Mouse (Mus musculus): ENCODE data around the gene Olfr1351.
"Not testable (repeated sequence)": the region's sequence is repeated elsewhere in the genome, so short reads cannot be mapped to it uniquely, and the experiment has no call there.

Gene Olfr1351

DNA sequence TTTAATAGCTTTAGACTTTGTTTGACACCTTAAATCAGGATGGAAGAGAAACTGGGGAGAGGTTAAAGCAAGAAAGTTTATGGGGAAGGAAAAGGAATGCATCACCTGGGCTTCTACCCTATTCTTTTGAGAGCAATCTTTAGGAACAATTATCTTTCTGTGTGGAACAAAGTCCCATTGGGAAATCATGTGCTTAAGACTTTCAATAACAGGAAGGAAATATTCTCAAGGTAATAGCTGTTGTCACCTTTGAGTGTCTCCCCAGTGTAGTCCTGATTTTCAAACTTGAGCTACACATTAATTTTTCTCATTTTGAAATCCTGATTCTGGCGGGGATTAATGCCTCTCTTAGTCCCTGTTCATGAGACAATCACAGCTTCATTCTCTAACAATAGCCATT lies at the start of gene Olfr1351:
TSS of gene Olfr1351 (plus strand) at position 301 of the 400 bp plus-strand sequence.
- DNase-seq: no peak

GRCm38 (mm10) chr10:78963009-78963408 lies 49.3 kb upstream of the Olfr1351 start, which contains the start of gene Olfr1353:
Gene Olfr1353, plus strand, starts transcription at chr10:78963309.
- not testable (repeated sequence) for DNase-seq

DNA sequence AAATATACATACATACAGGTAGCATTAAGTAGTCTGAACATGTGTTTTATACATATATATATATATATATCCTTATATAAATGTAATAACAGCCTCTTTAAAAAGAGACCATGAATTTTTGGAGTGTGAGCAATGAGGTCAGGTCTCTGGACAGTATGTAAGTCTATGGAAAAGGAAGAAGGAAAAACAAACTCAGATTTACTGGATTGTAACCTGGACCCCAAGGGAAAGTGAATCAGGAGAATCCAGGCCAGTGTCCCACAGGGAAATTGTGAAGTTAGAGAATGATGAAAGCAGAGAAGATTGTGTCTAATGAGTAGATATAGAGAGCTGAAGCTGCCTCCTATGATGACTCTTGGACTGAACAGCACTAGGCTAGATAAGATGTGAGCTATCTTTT lies 31.5 kb upstream of the Olfr1351 start, which contains the start of gene Olfr1352:
TSS of gene Olfr1352 (plus strand) at position 301 of the 400 bp plus-strand sequence.
- no peak for DNase-seq

- DNase-seq: no peak
These were observed 16.2 kb downstream of the Olfr1351 start, which contains the start of gene Olfr57 for GRCm38 (mm10) chr10:79028441-79028840. Gene Olfr57, plus strand, starts transcription at chr10:79028741.

GRCm38 (mm10) chr10:79042457-79042856 lies 30.2 kb downstream of the Olfr1351 start:
- DNase-seq: not testable (repeated sequence)

- DNase-seq: not testable (repeated sequence)
These were observed 45.1 kb downstream of the Olfr1351 start for GRCm38 (mm10) chr10:79057370-79057769.
